Mouse (Mus musculus): ENCODE measurements at regions not wholly inside any gene's neighbourhood (a gene's known extent, or its start where the extent isn't known, plus 50 kb on each side); places are given as distances from the start of the nearest gene placed in this dataset.
A peak's percentile ranks its signal among the peaks of the same experiment; 100 is the strongest.

DNA sequence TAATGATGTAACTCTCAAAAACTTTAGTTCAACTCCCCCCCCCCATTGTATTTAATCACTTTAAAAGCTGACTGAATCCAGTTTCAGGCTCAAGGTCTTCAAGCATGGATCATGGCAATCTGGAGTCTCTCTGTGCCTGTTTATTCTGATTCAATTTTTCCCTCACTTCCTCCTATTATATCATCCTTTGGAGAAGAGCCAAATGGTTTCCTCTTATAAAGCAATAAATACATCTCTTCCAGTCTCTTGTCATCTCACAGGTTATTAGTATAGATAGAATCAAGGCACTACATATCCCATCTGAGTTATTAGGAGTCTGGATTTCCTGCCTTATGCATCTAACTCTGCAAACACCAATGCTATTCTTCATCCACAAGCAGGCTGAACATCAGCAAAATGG lies 530.2 kb upstream of the Pdcd1 start:
- ATAC-seq (no peak), DNase-seq (ENCODE audit: low spot score) (no peak)
- H3K27ac ChIP-seq (ENCODE audit: low read depth, low read length), result no peak overlapping the region

DNA sequence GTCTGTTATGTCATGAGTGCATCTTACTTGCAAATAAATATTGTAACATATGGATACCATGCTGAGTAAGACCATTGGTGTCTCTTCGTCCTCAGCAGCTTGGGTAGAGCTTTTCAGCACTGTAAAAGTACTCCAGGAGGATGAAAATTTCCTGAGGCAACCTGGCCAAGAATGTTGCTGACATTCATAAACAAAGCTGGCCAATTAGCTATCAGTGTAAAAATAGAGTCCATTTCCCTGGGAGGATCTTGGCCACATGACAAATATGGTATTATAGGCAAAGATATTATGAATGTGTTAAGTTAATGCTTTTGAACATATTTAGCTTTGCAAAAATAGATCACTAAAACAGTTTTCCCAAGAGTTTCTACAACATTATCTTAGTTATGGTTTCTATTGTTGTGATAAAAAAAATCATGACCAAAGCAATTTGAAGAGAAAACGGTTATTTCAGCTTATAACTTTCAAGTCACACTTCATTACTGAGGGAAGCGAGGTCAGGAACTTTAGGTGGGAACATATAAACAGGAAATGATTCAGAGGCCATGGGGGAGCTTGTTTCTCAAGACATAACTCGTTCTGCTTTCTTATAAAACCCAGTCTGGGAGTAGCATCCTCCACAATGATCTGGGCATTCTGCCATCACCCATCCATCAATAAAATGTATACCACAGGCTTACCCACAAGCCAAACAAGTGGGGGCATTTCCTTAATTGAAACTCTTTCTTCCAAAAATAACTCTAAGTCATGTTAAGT lies 529.5 kb upstream of the Pdcd1 start:
- Histone ChIP-seq H3K4me3 (ENCODE audit: low read depth, low read length) (no peak overlapping the region), H3K9ac (ENCODE audit: low read length) (no peak overlapping the region), H3K36me3 (ENCODE audit: control insufficient read depth, insufficient read depth, low read length) (no peaks in the 10 kb centered on the region), H3K9me3 (replicated peaks; ENCODE audit: control insufficient read depth, low read length) (no peaks in the 10 kb centered on the region), H3K27ac (ENCODE audit: low read depth, low read length) (no peak overlapping the region), H3K4me2 (ENCODE audit: low read length) (no peak overlapping the region), H3K4me1 (ENCODE audit: control insufficient read depth, insufficient read depth, low read length) (no peaks in the 10 kb centered on the region), H3K27me3 (replicated peaks; ENCODE audit: control insufficient read depth, insufficient read depth, low read length) (no peaks in the 10 kb centered on the region)
- WGBS, result 65% methylated on average over 4 of the region's 4 CpGs
- ATAC-seq, result no peak
- DNase-seq (ENCODE audit: low spot score), result no peak

More for the DNA sequence above, 530.2 kb upstream of the Pdcd1 start:
- H3K36me3 ChIP-seq (ENCODE audit: control insufficient read depth, insufficient read depth, low read length), result no peaks in the 10 kb centered on the region
- no peaks in the 10 kb centered on the region for H3K9me3 ChIP-seq (replicated peaks; ENCODE audit: control insufficient read depth, low read length)
- H3K27me3 ChIP-seq (replicated peaks; ENCODE audit: control insufficient read depth, insufficient read depth, low read length), result no peaks in the 10 kb centered on the region
- no peaks in the 10 kb centered on the region for H3K4me1 ChIP-seq (ENCODE audit: control insufficient read depth, insufficient read depth, low read length)
- no peak overlapping the region for H3K9ac ChIP-seq (ENCODE audit: low read length)
- no peak overlapping the region for H3K4me2 ChIP-seq (ENCODE audit: low read length)
- no peak overlapping the region for H3K4me3 ChIP-seq (ENCODE audit: low read depth, low read length)

DNA sequence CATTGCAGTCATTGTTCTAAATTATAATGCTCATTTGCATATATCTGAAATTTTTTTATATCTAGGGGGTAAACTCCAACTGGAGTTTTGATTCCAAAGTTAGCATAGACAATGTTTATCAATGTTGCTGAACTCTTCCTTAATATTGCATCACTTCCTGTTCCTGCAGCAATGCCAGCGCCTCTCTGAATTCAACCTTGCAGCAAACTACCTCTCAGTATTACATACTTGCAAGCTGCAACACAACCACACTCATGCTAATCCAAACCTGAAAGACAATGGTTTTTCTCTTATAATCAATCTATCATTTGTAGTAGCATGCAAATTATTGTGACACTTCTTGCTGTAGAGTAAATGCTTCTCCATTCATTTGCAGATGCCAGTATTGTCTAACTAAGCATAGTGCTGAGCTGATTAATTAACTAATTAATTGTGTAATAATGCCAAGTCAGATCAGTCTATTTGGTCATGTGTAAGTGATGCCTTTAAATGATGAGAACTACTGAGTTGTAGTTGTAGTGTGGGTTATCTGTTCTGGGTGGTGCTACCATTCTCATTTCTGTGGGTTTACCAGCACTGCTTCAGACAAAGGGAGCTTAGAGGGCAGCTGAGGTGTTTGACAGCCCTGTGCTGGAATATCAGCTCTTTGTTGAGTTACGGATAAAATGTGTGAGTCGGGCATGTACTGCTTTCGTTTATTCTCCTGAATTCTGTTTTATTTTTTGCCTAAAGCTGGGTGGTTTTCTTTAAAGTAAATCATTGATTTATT lies 480.6 kb upstream of the Pdcd1 start:
- H3K27ac ChIP-seq (ENCODE audit: low read depth, low read length), result no peak overlapping the region
- DNase-seq (ENCODE audit: low spot score) (peak; percentile 15), ATAC-seq (peak; percentile 68; the same call in 1 of the 2 replicates)
- H3K36me3 ChIP-seq (ENCODE audit: control insufficient read depth, insufficient read depth, low read length), result no peaks in the 10 kb centered on the region
- H3K27me3 ChIP-seq (replicated peaks; ENCODE audit: control insufficient read depth, insufficient read depth, low read length), result no peaks in the 10 kb centered on the region
- H3K4me1 ChIP-seq (ENCODE audit: control insufficient read depth, insufficient read depth, low read length), result no peaks in the 10 kb centered on the region
- no peaks in the 10 kb centered on the region for H3K9me3 ChIP-seq (replicated peaks; ENCODE audit: control insufficient read depth, low read length)
- H3K4me2 ChIP-seq (ENCODE audit: low read length), result no peak overlapping the region
- no peak overlapping the region for H3K9ac ChIP-seq (ENCODE audit: low read length)
- no peak overlapping the region for H3K4me3 ChIP-seq (ENCODE audit: low read depth, low read length)
- 58% methylated on average over 4 of the region's 4 CpGs for WGBS

DNA sequence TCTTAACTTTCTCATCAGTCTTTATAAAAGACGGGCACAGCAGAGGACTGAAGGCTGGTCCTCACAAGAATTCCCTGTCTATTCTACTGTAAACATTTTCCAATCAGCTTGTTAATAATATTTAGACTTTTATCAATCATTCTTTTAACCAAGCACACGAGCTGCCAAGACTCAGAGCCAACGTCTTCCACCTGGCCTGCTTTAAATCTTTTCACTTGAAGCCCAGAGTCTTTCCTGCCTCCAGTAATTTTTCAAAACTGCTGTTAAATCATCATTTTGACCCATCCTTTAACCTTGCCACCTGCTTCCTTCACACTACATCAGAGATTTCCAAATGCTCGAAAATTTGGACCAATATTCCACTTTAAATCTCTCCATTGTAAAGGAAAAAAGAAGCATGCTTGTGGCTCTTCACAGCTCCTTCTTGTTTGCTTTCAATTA lies 451.7 kb upstream of the Pdcd1 start:
- no peaks in the 10 kb centered on the region for H3K9me3 ChIP-seq (replicated peaks; ENCODE audit: control insufficient read depth, low read length)
- WGBS, result 4% methylated on average over 4 of the region's 4 CpGs
- H3K27me3 ChIP-seq (replicated peaks; ENCODE audit: control insufficient read depth, insufficient read depth, low read length), result no peaks in the 10 kb centered on the region
- no peak overlapping the region for H3K4me2 ChIP-seq (ENCODE audit: low read length)
- H3K9ac ChIP-seq (ENCODE audit: low read length), result no peak overlapping the region
- ATAC-seq (no peak; the same call in 1 of the 2 replicates), DNase-seq (ENCODE audit: low spot score) (peak; percentile 92)
- H3K4me1 ChIP-seq (ENCODE audit: control insufficient read depth, insufficient read depth, low read length), result no peaks in the 10 kb centered on the region; the same call in 1 of the 2 replicates
- no peaks in the 10 kb centered on the region for H3K36me3 ChIP-seq (ENCODE audit: control insufficient read depth, insufficient read depth, low read length)
- H3K27ac ChIP-seq (ENCODE audit: low read depth, low read length), result peak overlapping the region; percentile 9; the same call in 1 of the 2 replicates
- H3K4me3 ChIP-seq (ENCODE audit: low read depth, low read length), result no peak overlapping the region

GRCm38 (mm10) chr1:94503379-94504079 lies 451.2 kb upstream of the Pdcd1 start:
- no peaks in the 10 kb centered on the region for H3K36me3 ChIP-seq (ENCODE audit: control insufficient read depth, insufficient read depth, low read length)
- no peaks in the 10 kb centered on the region for H3K9me3 ChIP-seq (replicated peaks; ENCODE audit: control insufficient read depth, low read length)
- peak; percentile 89 for ATAC-seq
- WGBS, result 5% methylated on average over 6 of the region's 6 CpGs
- peak; percentile 98 for DNase-seq (ENCODE audit: low spot score)
- no peaks in the 10 kb centered on the region; the same call in 1 of the 2 replicates for H3K4me1 ChIP-seq (ENCODE audit: control insufficient read depth, insufficient read depth, low read length)
- no peak overlapping the region for H3K9ac ChIP-seq (ENCODE audit: low read length)
- H3K27me3 ChIP-seq (replicated peaks; ENCODE audit: control insufficient read depth, insufficient read depth, low read length), result no peaks in the 10 kb centered on the region
- no peak overlapping the region; the same call in 1 of the 2 replicates for H3K27ac ChIP-seq (ENCODE audit: low read depth, low read length)
- no peak overlapping the region for H3K4me2 ChIP-seq (ENCODE audit: low read length)
- no peak overlapping the region for H3K4me3 ChIP-seq (ENCODE audit: low read depth, low read length)

- H3K4me2 ChIP-seq (ENCODE audit: low read length), result no peak overlapping the region
- WGBS, result 30% methylated on average over 6 of the region's 6 CpGs
- no peaks in the 10 kb centered on the region for H3K27me3 ChIP-seq (replicated peaks; ENCODE audit: control insufficient read depth, insufficient read depth, low read length)
- DNase-seq (ENCODE audit: low spot score) (peak; percentile 77), ATAC-seq (peak; percentile 24; the same call in 1 of the 2 replicates)
- H3K4me1 ChIP-seq (ENCODE audit: control insufficient read depth, insufficient read depth, low read length), result no peaks in the 10 kb centered on the region; the same call in 1 of the 2 replicates
- no peak overlapping the region for H3K27ac ChIP-seq (ENCODE audit: low read depth, low read length)
- no peak overlapping the region for H3K9ac ChIP-seq (ENCODE audit: low read length)
- H3K9me3 ChIP-seq (replicated peaks; ENCODE audit: control insufficient read depth, low read length), result no peaks in the 10 kb centered on the region
- no peak overlapping the region for H3K4me3 ChIP-seq (ENCODE audit: low read depth, low read length)
- H3K36me3 ChIP-seq (ENCODE audit: control insufficient read depth, insufficient read depth, low read length), result no peaks in the 10 kb centered on the region
Measured at GRCm38 (mm10) chr1:94502066-94502861, 449.9 kb upstream of the Pdcd1 start.

GRCm38 (mm10) chr1:94496992-94497391 lies 444.6 kb upstream of the Pdcd1 start:
- no peaks in the 10 kb centered on the region for H3K4me1 ChIP-seq (ENCODE audit: control insufficient read depth, insufficient read depth, low read length)
- ATAC-seq (no peak), DNase-seq (ENCODE audit: low spot score) (no peak)
- WGBS, result 94% methylated on average over 2 of the region's 2 CpGs
- H3K27me3 ChIP-seq (replicated peaks; ENCODE audit: control insufficient read depth, insufficient read depth, low read length), result no peaks in the 10 kb centered on the region
- H3K9me3 ChIP-seq (replicated peaks; ENCODE audit: control insufficient read depth, low read length), result no peaks in the 10 kb centered on the region
- no peak overlapping the region for H3K27ac ChIP-seq (ENCODE audit: low read depth, low read length)
- H3K4me3 ChIP-seq (ENCODE audit: low read depth, low read length), result no peak overlapping the region
- no peak overlapping the region for H3K4me2 ChIP-seq (ENCODE audit: low read length)
- H3K9ac ChIP-seq (ENCODE audit: low read length), result no peak overlapping the region
- H3K36me3 ChIP-seq (ENCODE audit: control insufficient read depth, insufficient read depth, low read length), result no peaks in the 10 kb centered on the region

DNA sequence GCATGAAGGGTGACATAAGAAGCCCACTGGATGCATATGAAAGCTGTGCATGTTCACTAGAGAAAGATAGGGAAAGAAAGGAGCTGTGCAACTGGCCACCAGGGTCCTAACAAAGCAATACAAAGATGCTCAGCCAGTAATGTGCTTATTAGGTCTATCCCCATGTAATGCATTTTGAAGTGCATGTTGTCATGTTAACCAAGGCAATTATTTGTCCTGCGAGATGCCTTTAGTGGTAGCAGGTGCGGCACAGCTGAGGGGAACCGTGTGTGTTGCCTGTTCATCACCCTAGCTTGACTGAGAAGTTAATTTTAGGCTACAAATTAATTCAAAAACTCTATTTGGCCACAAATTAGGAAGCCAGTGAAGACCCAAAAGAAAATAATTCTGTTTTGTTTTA lies 444.0 kb upstream of the Pdcd1 start:
- H3K27ac ChIP-seq (ENCODE audit: low read depth, low read length), result no peak overlapping the region
- H3K27me3 ChIP-seq (replicated peaks; ENCODE audit: control insufficient read depth, insufficient read depth, low read length), result no peaks in the 10 kb centered on the region
- H3K4me2 ChIP-seq (ENCODE audit: low read length), result no peak overlapping the region
- no peaks in the 10 kb centered on the region for H3K36me3 ChIP-seq (ENCODE audit: control insufficient read depth, insufficient read depth, low read length)
- no peaks in the 10 kb centered on the region for H3K9me3 ChIP-seq (replicated peaks; ENCODE audit: control insufficient read depth, low read length)
- no peak; the same call in 1 of the 2 replicates for ATAC-seq
- 80% methylated on average over 3 of the region's 3 CpGs for WGBS
- H3K9ac ChIP-seq (ENCODE audit: low read length), result no peak overlapping the region
- no peaks in the 10 kb centered on the region for H3K4me1 ChIP-seq (ENCODE audit: control insufficient read depth, insufficient read depth, low read length)
- no peak overlapping the region for H3K4me3 ChIP-seq (ENCODE audit: low read depth, low read length)
- DNase-seq (ENCODE audit: low spot score), result no peak

Measured in forebrain, embryonic 14.5 days (tissue).